Mouse (Mus musculus) macrophage (primary cell): ENCODE measurements around the gene Vsir. TPM values are rescaled to one million over a fixed set of nuclear protein-coding genes. Genes with fewer than 3 reads are reported as not detected.

Experiments used
- H3K27ac ChIP-seq: fragments of 350-480 bp; formaldehyde crosslinking; 2 replicates; pipeline ENCODE4 v1.9.0; 2021
- H3K36me3 ChIP-seq: fragments of 350-480 bp; formaldehyde crosslinking; 2 replicates; pipeline ENCODE4 v1.9.0; 2021; ENCODE audit errors: inconsistent target
- H3K4me3 ChIP-seq: fragments of 350-480 bp; formaldehyde crosslinking; 2 replicates; pipeline ENCODE4 v1.9.0; 2021; ENCODE audit errors: inconsistent target
- H3K79me2 ChIP-seq: fragments of 350-480 bp; formaldehyde crosslinking; 2 replicates; pipeline ENCODE4 v1.9.0; 2021; ENCODE audit errors: inconsistent target
- WGBS: methylation state at CpG from one replicate; pipeline ENCODE4 v1.1.7; 2026; ENCODE audit warnings: inconsistent platforms; ENCODE audit not compliant: missing documents; 5-methylcytosine and 5-hydroxymethylcytosine counted together
- polyA plus RNA-seq: library from polyadenylated mRNA; stranded (reverse); fragments of 250-400 nt; gene quantifications from 3 replicates; pipeline ENCODE4 v1.2.4, GENCODE M21; 2018; ENCODE audit warnings: inconsistent platforms
- total RNA-seq, 78 experiments: library from RNA; depleted of rRNA; stranded (reverse); fragments of 250-400 nt; gene quantifications; 1 replicate in 9 of 78; 2 replicates in 24 of 78; 3 replicates in 43 of 78; 4 replicates in 2 of 78; pipeline ENCODE4 v1.2.4; 2018; ENCODE audit warnings: inconsistent platforms in 56 of 78

The Vsir gene
- 100 to 1,000 TPM in 6 of 26 experiments, 10 to 100 TPM in 20; 10.8 to 164 (median 60.8) TPM for total RNA-seq (2018; cell fraction: chromatin; rRNA removed)
- total RNA-seq (2018; cell fraction: cytosol; rRNA removed) = 100 to 1,000 TPM in 24 of 26 experiments, 10 to 100 TPM in 2; 90.4 to 273 (median 157) TPM
- total RNA-seq (2018; cell fraction: nucleus; rRNA removed) = 100 to 1,000 TPM in 24 of 26 experiments, 10 to 100 TPM in 2; 88.2 to 317 (median 168) TPM
- 165 to 459 TPM (median 279 TPM) in 3 replicates for polyA plus RNA-seq

DNA sequence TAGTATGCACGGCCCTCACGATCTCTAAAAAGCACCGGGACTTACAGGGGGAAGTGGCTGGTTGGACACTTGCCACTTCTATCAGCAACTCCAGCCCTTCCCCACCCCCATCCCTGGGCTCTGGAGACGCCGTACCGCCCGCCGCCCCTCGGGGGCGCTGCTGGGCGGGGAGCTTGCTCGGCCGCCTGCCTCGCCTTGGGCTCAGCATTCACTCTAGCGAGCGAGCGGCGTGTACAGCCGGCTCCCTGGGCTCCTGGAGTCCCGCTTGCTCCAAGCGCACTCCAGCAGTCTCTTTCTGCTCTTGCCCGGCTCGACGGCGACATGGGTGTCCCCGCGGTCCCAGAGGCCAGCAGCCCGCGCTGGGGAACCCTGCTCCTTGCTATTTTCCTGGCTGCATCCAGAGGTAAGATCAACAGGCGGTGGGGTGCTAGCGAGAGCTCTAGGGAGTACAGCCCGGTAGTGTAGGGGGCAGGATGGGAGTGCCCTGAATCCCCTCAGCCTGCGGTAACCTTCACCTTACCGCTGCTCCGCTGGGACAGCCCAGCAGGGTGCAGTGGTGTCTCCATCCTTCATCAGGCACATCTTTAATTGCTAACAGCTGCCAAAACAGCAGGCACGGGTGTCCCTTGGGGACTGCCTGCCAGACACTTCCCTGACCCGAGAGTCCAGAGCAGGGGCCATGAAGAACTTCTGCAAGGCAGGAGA, at the start of gene Vsir:
Gene Vsir, plus strand, starts transcription at position 151 of the 705 bp plus-strand sequence.
- H3K4me3 ChIP-seq = peak within 1 kb of the TSS; percentile 90
- WGBS = under 1% methylated on average over 26 of the region's 37 CpGs
- peak within 1 kb of the TSS; percentile 88 for H3K27ac ChIP-seq
- 0 out of 2 replicates have a peak, but pooled peaks cover 4% of the 10 kb centered on the region for H3K36me3 ChIP-seq
- H3K79me2 ChIP-seq = peaks cover 51% of the 10 kb centered on the region

DNA sequence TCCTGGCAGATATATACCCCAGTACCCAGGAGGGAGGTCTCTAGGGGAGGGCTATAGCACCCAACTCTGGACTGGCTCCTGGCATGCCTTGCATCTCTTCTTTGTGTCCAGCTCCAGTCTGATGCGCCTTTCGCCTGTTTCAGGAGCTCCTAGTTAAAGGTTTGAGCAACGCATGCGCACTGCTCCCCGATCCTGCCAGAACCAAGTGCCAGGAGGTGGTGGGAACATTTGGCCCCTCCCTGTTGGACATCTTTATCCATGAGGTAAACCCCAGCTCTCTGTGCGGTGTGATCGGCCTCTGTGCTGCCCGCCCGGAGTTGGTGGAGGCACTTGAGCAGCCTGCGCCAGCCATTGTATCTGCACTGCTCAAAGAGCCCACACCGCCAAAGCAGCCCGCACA, 47.0 kb upstream of the Vsir start:
- WGBS = 96% methylated on average over 7 of the region's 12 CpGs
- Histone ChIP-seq H3K36me3 (peaks cover 83% of the 10 kb centered on the region), H3K4me3 (no peak overlapping the region), H3K79me2 (peaks cover 40% of the 10 kb centered on the region), H3K27ac (no peak overlapping the region)

GRCm38 (mm10) chr10:60303419-60303818, 43.2 kb upstream of the Vsir start:
- Histone ChIP-seq H3K27ac (no peak overlapping the region), H3K79me2 (peaks cover 3% of the 10 kb centered on the region; the same call in 1 of the 2 replicates), H3K4me3 (no peak overlapping the region), H3K36me3 (peaks cover 45% of the 10 kb centered on the region)
- 92% methylated on average over 5 of the region's 17 CpGs for WGBS

- no peaks in the 10 kb centered on the region for H3K79me2 ChIP-seq
- no peak overlapping the region for H3K27ac ChIP-seq
- 72% methylated on average over 15 of the region's 15 CpGs for WGBS
- H3K4me3 ChIP-seq = no peak overlapping the region
- H3K36me3 ChIP-seq = peaks cover 29% of the 10 kb centered on the region
Observed at GRCm38 (mm10) chr10:60304854-60305628, 41.6 kb upstream of the Vsir start.

DNA sequence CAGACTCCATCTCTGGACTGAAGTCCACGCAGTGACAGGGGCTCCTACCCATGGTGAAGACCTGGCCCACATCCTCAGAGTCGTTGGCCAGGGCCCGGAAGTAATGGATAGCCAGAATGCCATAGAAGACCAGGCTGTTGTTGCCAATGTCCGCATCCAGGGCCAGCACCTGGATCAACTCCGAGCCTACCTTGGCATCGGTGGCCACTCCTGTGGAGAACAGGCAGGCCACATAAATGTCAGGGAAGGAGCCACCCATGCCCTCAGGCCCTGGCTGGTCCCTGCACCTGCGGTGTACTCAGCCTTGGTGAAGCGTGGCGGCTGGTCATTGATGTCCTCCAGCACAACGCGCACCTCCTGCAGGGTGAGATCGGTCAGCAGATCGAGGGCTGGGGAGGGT, 36.0 kb upstream of the Vsir start:
- no peak overlapping the region for H3K4me3 ChIP-seq
- 94% methylated on average over 13 of the region's 13 CpGs for WGBS
- H3K36me3 ChIP-seq = no peaks in the 10 kb centered on the region
- H3K27ac ChIP-seq = no peak overlapping the region
- no peaks in the 10 kb centered on the region for H3K79me2 ChIP-seq

DNA sequence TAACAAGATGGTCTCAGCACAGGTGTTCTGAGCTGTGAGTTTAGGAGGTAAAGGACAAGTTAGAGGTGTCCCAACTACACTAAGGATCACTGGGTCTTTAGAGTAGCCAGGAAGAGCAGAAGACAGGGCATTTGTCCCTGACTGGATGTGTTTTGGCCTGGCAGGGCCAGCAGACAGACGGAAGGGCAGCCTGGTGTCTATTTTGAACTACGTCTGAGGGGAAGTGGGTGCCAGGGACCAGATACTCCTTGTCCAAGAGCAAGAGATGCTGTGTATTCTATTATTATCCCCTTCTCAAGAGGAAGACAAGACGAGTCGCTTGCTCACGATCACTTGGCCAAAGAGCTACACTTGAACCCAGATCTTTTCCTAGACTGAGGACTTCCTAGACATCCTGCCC, 33.0 kb upstream of the Vsir start:
- Histone ChIP-seq H3K79me2 (no peaks in the 10 kb centered on the region), H3K27ac (no peak overlapping the region), H3K4me3 (no peak overlapping the region), H3K36me3 (no peaks in the 10 kb centered on the region)
- WGBS = 75% methylated on average over 5 of the region's 5 CpGs

DNA sequence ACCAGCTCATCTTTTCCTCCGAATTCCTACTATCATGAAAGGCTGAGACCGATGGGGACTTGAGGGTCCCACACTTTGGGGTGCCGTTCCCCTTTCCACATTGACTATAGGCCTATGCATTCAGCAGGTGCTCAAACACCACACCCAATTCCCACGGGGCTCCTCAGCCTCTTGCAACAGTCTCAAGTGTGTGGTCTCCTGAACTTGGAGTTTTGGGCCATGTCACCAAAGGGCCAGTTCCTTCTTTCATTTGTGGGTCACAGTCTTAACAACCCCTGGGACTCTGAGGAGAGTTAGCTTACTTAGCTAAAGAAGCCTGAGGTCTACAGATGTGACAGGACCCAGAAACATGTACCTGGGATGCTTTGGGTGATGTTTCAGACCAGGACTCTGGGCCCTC, 30.5 kb upstream of the Vsir start:
- Histone ChIP-seq H3K36me3 (no peaks in the 10 kb centered on the region), H3K27ac (no peak overlapping the region), H3K4me3 (no peak overlapping the region), H3K79me2 (no peaks in the 10 kb centered on the region)
- WGBS = 65% methylated on average over 4 of the region's 4 CpGs

GRCm38 (mm10) chr10:60328963-60329650, 17.5 kb upstream of the Vsir start:
- no peak overlapping the region for H3K27ac ChIP-seq
- H3K4me3 ChIP-seq = no peak overlapping the region
- no peaks in the 10 kb centered on the region for H3K36me3 ChIP-seq
- H3K79me2 ChIP-seq = no peaks in the 10 kb centered on the region
- 80% methylated on average over 10 of the region's 11 CpGs for WGBS

DNA sequence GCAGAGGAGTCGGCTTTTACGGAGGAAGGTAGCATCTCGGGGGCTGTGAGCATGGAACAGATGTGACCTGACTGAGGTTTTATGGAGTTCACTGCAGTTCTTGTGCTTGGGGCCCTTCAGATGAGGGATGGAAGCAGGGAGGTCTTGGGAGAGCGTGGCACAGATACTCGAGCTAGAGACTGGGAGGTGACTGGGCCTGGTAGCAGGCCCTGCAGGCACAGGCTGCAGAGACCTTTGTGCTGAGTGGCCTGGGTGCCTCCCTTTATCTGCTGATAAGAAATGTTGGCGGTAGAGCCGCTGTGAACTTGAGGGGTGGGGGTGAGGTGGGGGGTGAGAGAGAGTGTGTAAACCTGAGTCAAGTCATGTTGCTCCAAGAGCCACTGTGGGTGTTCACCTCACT, 12.1 kb upstream of the Vsir start:
- 93% methylated on average over 7 of the region's 7 CpGs for WGBS
- no peak overlapping the region for H3K4me3 ChIP-seq

GRCm38 (mm10) chr10:60335021-60335420, 11.6 kb upstream of the Vsir start:
- no peaks in the 10 kb centered on the region for H3K79me2 ChIP-seq
- no peak overlapping the region for H3K27ac ChIP-seq
- no peak overlapping the region for H3K4me3 ChIP-seq
- WGBS = 93% methylated on average over 4 of the region's 4 CpGs
- no peaks in the 10 kb centered on the region for H3K36me3 ChIP-seq

More for the DNA sequence above, 12.1 kb upstream of the Vsir start:
- no peaks in the 10 kb centered on the region for H3K79me2 ChIP-seq
- no peak overlapping the region for H3K27ac ChIP-seq
- H3K36me3 ChIP-seq = no peaks in the 10 kb centered on the region

DNA sequence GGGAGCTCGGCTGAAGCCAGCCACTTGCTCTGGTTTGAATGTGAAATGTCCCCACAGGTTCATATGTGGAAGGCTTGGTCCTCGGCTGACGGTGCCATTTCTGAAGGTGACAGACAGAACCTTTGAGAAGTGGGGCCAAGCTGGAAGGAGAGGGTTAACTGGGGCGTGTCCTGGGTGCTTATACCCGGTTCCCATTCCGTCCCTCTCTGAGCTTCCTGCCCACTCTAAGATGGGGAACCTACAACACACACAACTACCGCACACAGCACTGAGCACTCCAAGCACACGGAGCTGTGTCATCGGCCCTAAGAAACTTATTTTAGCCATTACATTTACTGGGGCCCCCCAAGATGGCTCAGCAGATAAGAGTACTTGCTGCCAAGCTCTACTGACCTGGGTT, 5.1 kb upstream of the Vsir start:
- no peaks in the 10 kb centered on the region for H3K79me2 ChIP-seq
- H3K27ac ChIP-seq = no peak overlapping the region
- H3K4me3 ChIP-seq = no peak overlapping the region
- 22% methylated on average over 8 of the region's 9 CpGs for WGBS
- H3K36me3 ChIP-seq = no peaks in the 10 kb centered on the region

GRCm38 (mm10) chr10:60344111-60344510, 2.5 kb upstream of the Vsir start:
- Histone ChIP-seq H3K4me3 (no peak overlapping the region), H3K36me3 (no peaks in the 10 kb centered on the region), H3K79me2 (peaks cover 23% of the 10 kb centered on the region), H3K27ac (peak overlapping the region; percentile 52)
- whole genome bisulfite sequencing = 0% methylated on average over 2 of the region's 3 CpGs

- WGBS = 85% methylated on average over 4 of the region's 4 CpGs
Observed at GRCm38 (mm10) chr10:60346056-60346455, 595 bp upstream of the Vsir start.

DNA sequence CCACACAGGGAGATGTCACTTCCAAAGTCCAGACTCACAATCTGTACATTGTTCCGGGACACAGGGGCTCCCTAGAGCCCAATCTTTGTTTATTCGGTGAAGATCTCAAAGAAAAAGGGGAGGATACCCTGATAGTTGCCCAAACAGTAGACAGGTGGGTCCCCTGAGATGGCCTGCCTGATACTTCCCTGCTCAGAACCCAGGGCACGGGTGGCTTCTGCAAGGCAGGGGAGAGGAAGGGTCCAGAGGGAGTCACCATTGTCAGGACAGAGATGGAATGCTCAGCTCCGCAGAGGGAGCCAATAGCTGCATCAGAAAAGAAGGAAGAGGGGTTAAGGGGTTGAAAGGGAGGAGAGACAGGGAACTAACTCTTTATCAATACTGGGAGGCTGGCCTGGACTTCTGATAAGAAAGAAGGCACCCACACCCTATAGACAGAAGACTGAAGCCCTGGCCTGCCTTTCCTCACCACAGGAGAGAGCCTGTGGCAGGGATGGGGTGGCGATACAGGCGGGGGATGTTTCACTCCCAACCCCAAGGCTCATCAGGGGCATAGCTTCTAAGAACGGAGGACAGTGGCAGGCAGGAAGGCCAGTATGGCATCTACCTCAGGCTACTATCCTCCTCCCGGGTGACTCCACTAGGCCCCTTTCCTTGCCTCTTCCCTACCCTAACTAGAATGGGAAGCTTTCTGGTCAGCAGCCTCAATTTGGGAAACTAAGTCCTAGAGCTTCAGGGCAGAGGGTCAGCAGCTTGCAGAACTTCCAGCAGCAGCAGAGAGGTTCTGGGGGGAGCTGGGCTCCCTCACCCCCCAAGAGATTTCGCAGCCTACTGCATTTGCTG, 1.3 kb downstream of the Vsir start:
- Histone ChIP-seq H3K27ac (peak overlapping the region; percentile 88), H3K4me3 (peak overlapping the region; percentile 90), H3K79me2 (peaks cover 62% of the 10 kb centered on the region), H3K36me3 (peaks cover 15% of the 10 kb centered on the region; the same call in 1 of the 2 replicates)
- WGBS = 48% methylated on average over 9 of the region's 9 CpGs

More at GRCm38 (mm10) chr10:60346056-60346455, 595 bp upstream of the Vsir start:
- Histone ChIP-seq H3K79me2 (peaks cover 43% of the 10 kb centered on the region), H3K27ac (peak overlapping the region; percentile 88), H3K36me3 (no peaks in the 10 kb centered on the region), H3K4me3 (no peak overlapping the region)
